Comparison of ENCODE assay signal across 30 mouse cellular contexts in the genomic region with DNA sequence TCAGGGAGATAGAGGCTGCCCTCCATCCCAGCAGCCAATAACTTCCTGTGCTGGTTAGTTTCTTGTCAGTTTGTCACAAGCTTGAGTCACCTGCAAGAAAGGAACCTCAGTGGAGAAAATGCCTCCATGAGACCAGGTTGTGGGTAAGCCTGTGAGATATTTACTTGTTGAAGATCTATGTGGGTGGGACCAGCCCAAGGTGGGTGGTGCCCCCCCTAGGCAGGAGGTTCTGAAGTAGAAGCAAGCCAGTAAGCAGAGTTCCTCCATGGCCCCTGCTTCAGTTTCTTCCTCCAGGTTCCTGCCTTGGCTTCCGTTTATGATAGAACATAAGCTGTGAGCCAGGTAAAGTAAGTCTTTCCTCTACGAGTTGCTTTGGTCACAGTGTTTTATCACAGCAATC. TPM values are rescaled to one million over a fixed set of nuclear protein-coding genes. Genes with fewer than 3 reads are reported as not detected.
A peak's percentile ranks its signal among the peaks of the same experiment; 100 is the strongest.
DNase-seq lines count a peak whose midpoint lies in the region; ATAC-seq and TF ChIP-seq lines count a peak whose summit lies in the region.
"Had no signal": no experiment of that assay in that cellular context is flagged by ENCODE, and none has a peak within 500 bp of the region (broad histone marks: within the 10 kb centered on the region; RNA-seq: fewer than 3 reads in every experiment).

No protein-coding gene starts in this region.

- H3K4me2 ChIP-seq in kidney, embryonic 15.5 days: no peak overlapping the region
- no peak overlapping the region for H3K4me2 ChIP-seq in liver, postnatal 0 days (ENCODE audit: low read depth, low read length)
- no peak overlapping the region for H3K4me2 ChIP-seq in forebrain, embryonic 14.5 days (ENCODE audit: low read length)
- H3K4me2 ChIP-seq: embryonic facial prominence, embryonic 12.5 days; forebrain, embryonic 12.5 days; heart, embryonic 13.5 days; hindbrain, embryonic 12.5 days; limb, embryonic 13.5 days; lung, embryonic 15.5 days; stomach, embryonic 15.5 days had no signal

- H3K4me1 ChIP-seq in kidney, embryonic 15.5 days: peaks cover 45% of the 10 kb centered on the region
- peaks cover 41% of the 10 kb centered on the region for H3K4me1 ChIP-seq in liver, postnatal 0 days (ENCODE audit: insufficient read depth)
- H3K4me1 ChIP-seq in lung, adult 2 months (ENCODE audit: control insufficient read depth, insufficient read depth, low read length): peaks cover 21% of the 10 kb centered on the region
- H3K4me1 ChIP-seq in forebrain, embryonic 14.5 days (ENCODE audit: control insufficient read depth, insufficient read depth, low read length): peaks cover 9% of the 10 kb centered on the region

- TF ChIP-seq EP300 in liver, postnatal 0 days (IDR thresholded peaks at IDR 0.05; ENCODE audit: low read depth): no peak

- no peak overlapping the region for H3K9ac ChIP-seq in kidney, embryonic 15.5 days
- no peak overlapping the region for H3K9ac ChIP-seq in liver, postnatal 0 days (replicated peaks)
- H3K9ac ChIP-seq in forebrain, embryonic 14.5 days (ENCODE audit: low read length): no peak overlapping the region
- H3K9ac ChIP-seq: embryonic facial prominence, embryonic 12.5 days; forebrain, embryonic 12.5 days; heart, embryonic 13.5 days; hindbrain, embryonic 12.5 days; limb, embryonic 13.5 days; lung, embryonic 15.5 days; stomach, embryonic 15.5 days had no signal

- TF ChIP-seq CTCF in liver, postnatal 0 days (IDR thresholded peaks at IDR 0.05; ENCODE audit: low read depth): no peak
- TF ChIP-seq CTCF in lung, adult 2 months (IDR thresholded peaks at IDR 0.05; ENCODE audit: insufficient read depth, low read length): no peak

- 0 out of 2 replicates have a peak overlapping the region, but pooled peaks have one; percentile 15 for H3K27ac ChIP-seq in kidney, embryonic 15.5 days
- H3K27ac ChIP-seq in liver, postnatal 0 days (ENCODE audit: low read depth): peak overlapping the region; percentile 85
- no peak overlapping the region for H3K27ac ChIP-seq in forebrain, embryonic 14.5 days (ENCODE audit: low read depth, low read length)
- H3K27ac ChIP-seq: embryonic facial prominence, embryonic 12.5 days; forebrain, embryonic 12.5 days; heart, embryonic 13.5 days; hindbrain, embryonic 12.5 days; limb, embryonic 13.5 days; lung, embryonic 15.5 days; stomach, embryonic 15.5 days had no signal

- TF ChIP-seq POLR2A in lung, adult 2 months (IDR thresholded peaks at IDR 0.05; ENCODE audit: borderline replicate concordance, extremely low read depth, low read depth, low read length): no peak

- H3K4me3 ChIP-seq in kidney, embryonic 15.5 days (replicated peaks): no peak overlapping the region
- no peak overlapping the region for H3K4me3 ChIP-seq in liver, postnatal 0 days (ENCODE audit: low read depth, low read length)
- no peak overlapping the region for H3K4me3 ChIP-seq in lung, adult 2 months (replicated peaks; ENCODE audit: extremely low read depth, low read depth, low read length)
- H3K4me3 ChIP-seq in forebrain, embryonic 14.5 days (ENCODE audit: low read depth, low read length): no peak overlapping the region
- H3K4me3 ChIP-seq: embryonic facial prominence, embryonic 12.5 days; forebrain, embryonic 12.5 days; heart, embryonic 13.5 days; hindbrain, embryonic 12.5 days; limb, embryonic 13.5 days; lung, embryonic 15.5 days; myocyte; stomach, embryonic 15.5 days had no signal

- H3K27me3 ChIP-seq in kidney, embryonic 15.5 days: no peaks in the 10 kb centered on the region
- H3K27me3 ChIP-seq in liver, postnatal 0 days (ENCODE audit: insufficient read depth, low read length): no peaks in the 10 kb centered on the region
- H3K27me3 ChIP-seq in splenic B cell, adult 2 months (ENCODE audit: control insufficient read depth, insufficient read depth, low read length, poor library complexity, severe bottlenecking): no peaks in the 10 kb centered on the region
- H3K27me3 ChIP-seq in forebrain, embryonic 14.5 days (replicated peaks; ENCODE audit: control insufficient read depth, insufficient read depth, low read length): no peaks in the 10 kb centered on the region
- H3K27me3 ChIP-seq: embryonic facial prominence, embryonic 12.5 days; hindbrain, embryonic 12.5 days; limb, embryonic 13.5 days; lung, embryonic 15.5 days; stomach, embryonic 15.5 days had no signal

- H3K36me3 ChIP-seq in kidney, embryonic 15.5 days: no peaks in the 10 kb centered on the region; the same call in 1 of the 2 replicates
- no peaks in the 10 kb centered on the region for H3K36me3 ChIP-seq in liver, postnatal 0 days (replicated peaks; ENCODE audit: insufficient read depth, low read length)
- no peaks in the 10 kb centered on the region for H3K36me3 ChIP-seq in splenic B cell, adult 2 months (ENCODE audit: control insufficient read depth, insufficient read depth, low read length, poor library complexity, severe bottlenecking)
- H3K36me3 ChIP-seq in forebrain, embryonic 14.5 days (ENCODE audit: control insufficient read depth, insufficient read depth, low read length): peaks cover under 1% of the 10 kb centered on the region
- H3K36me3 ChIP-seq: stomach, embryonic 15.5 days had no signal

- 64% methylated on average over 2 of the region's 2 CpGs for WGBS in kidney, embryonic 15.5 days
- WGBS in liver, postnatal 0 days (ENCODE audit: insufficient replicate concordance): 26% methylated on average over 2 of the region's 2 CpGs
- 65% methylated on average over 2 of the region's 2 CpGs for WGBS in lung, adult 2 months
- WGBS in forebrain, embryonic 14.5 days: 70% methylated on average over 2 of the region's 2 CpGs

- no peak for ATAC-seq in kidney, embryonic 15.5 days (replicated peaks; ENCODE audit: low FRiP score)
- no peak for ATAC-seq in liver, postnatal 0 days
- ATAC-seq in forebrain, embryonic 14.5 days: no peak
- ATAC-seq: activated CD4-positive, CD25-positive, alpha-beta regulatory T cell, adult 4 months; inflammation-experienced regulatory T-cells, adult 6 months had no signal

- no peaks in the 10 kb centered on the region for H3K9me3 ChIP-seq in kidney, embryonic 15.5 days (replicated peaks)
- no peaks in the 10 kb centered on the region for H3K9me3 ChIP-seq in liver, postnatal 0 days (ENCODE audit: low read length)
- H3K9me3 ChIP-seq in forebrain, embryonic 14.5 days (replicated peaks; ENCODE audit: control insufficient read depth, low read length): no peaks in the 10 kb centered on the region
- H3K9me3 ChIP-seq: embryonic facial prominence, embryonic 12.5 days; forebrain, embryonic 12.5 days; heart, embryonic 13.5 days; hindbrain, embryonic 12.5 days; limb, embryonic 13.5 days; lung, embryonic 15.5 days; stomach, embryonic 15.5 days had no signal

- no peak for DNase-seq in kidney, postnatal 36 days
- peak; percentile 7 for DNase-seq in thymus, postnatal 0 days (ENCODE audit: low spot score)
- DNase-seq in thymus, postnatal 25 days: no peak
- no peak for DNase-seq in liver, postnatal 0 days
- DNase-seq in splenic B cell, adult 2 months (ENCODE audit: low read depth, low spot score): peak; percentile 61
- no peak for DNase-seq in lung, adult 2 months
- DNase-seq in forebrain, embryonic 14.5 days (ENCODE audit: low spot score): no peak
- DNase-seq: adrenal gland, adult 8-10 months; cerebellum, adult 18-20 months; cerebellum, postnatal 14 days; gastrocnemius, postnatal 10 days; heart, adult 18-20 months; heart, postnatal 14 days; kidney, adult 9 months; layer of hippocampus, adult 9-11 months; midbrain, embryonic 14.5 days; right cerebral cortex, adult 18-20 months had no signal

RNA-seq across cellular contexts. Expression of gene Zbtb39, which starts 3.1 kb away (rescaled TPM):
- 3.9 TPM in 2 replicates for polyA plus RNA-seq in kidney, embryonic 15.5 days (2015; fragmentation: Nextera tagmentation; extraction: Ambion mirVana)
- 1.3 and 1.7 TPM in 2 replicates for polyA plus RNA-seq in thymus, postnatal 0 days (2015; fragmentation: Nextera tagmentation; extraction: Ambion mirVana)
- 1.0 and 1.1 TPM in 2 replicates for polyA plus RNA-seq in liver, postnatal 0 days (2015; fragmentation: Nextera tagmentation; extraction: Ambion mirVana)
- polyA plus RNA-seq in lung, adult 2 months (2012; rRNA removed): 8.7 and 10.5 TPM in 2 replicates
- 4.5 and 5.0 TPM in 2 replicates for polyA plus RNA-seq in forebrain, embryonic 14.5 days (2014; fragmentation: Nextera tagmentation; extraction: Ambion mirVana)

RNA-seq across cellular contexts. Expression of gene Tac2, which starts 12.0 kb away (rescaled TPM):
- polyA plus RNA-seq in kidney, embryonic 15.5 days (2015; fragmentation: Nextera tagmentation; extraction: Ambion mirVana): 2.2 and 2.3 TPM in 2 replicates
- polyA plus RNA-seq in thymus, postnatal 0 days (2015; fragmentation: Nextera tagmentation; extraction: Ambion mirVana): 3.1 and 3.9 TPM in 2 replicates
- polyA plus RNA-seq in liver, postnatal 0 days (2015; fragmentation: Nextera tagmentation; extraction: Ambion mirVana): 1.9 and 2.3 TPM in 2 replicates
- polyA plus RNA-seq in lung, adult 2 months (2012; rRNA removed): not detected in 2 replicates
- 2.6 and 5.6 TPM in 2 replicates for polyA plus RNA-seq in forebrain, embryonic 14.5 days (2014; fragmentation: Nextera tagmentation; extraction: Ambion mirVana)
- polyA plus RNA-seq: activated CD4-positive, CD25-positive, alpha-beta regulatory T cell, adult 4 months; C2C12; forebrain, embryonic 12.5 days; hindbrain, embryonic 12.5 days; inflammation-experienced regulatory T-cells, adult 6 months; lung, embryonic 15.5 days; midbrain, embryonic 14.5 days had no signal

RNA-seq across cellular contexts. Expression of gene Gpr182, which starts 15.3 kb away (rescaled TPM):
- polyA plus RNA-seq in kidney, embryonic 15.5 days (2015; fragmentation: Nextera tagmentation; extraction: Ambion mirVana): 7.5 and 8.3 TPM in 2 replicates
- polyA plus RNA-seq in thymus, postnatal 0 days (2015; fragmentation: Nextera tagmentation; extraction: Ambion mirVana): 0.90 and 1.1 TPM in 2 replicates
- polyA plus RNA-seq in liver, postnatal 0 days (2015; fragmentation: Nextera tagmentation; extraction: Ambion mirVana): 16.1 and 17.3 TPM in 2 replicates
- polyA plus RNA-seq in lung, adult 2 months (2012; rRNA removed): 31.1 and 51.3 TPM in 2 replicates
- 0.30 and 0.78 TPM in 2 replicates for polyA plus RNA-seq in forebrain, embryonic 14.5 days (2014; fragmentation: Nextera tagmentation; extraction: Ambion mirVana)

RNA-seq across cellular contexts. Expression of gene Rdh1, which starts 23.3 kb away (rescaled TPM):
- polyA plus RNA-seq in kidney, embryonic 15.5 days (2015; fragmentation: Nextera tagmentation; extraction: Ambion mirVana): 0.12 and 0.14 TPM in 2 replicates
- 0.03 TPM in 1 of 2 replicates, not detected in the other for polyA plus RNA-seq in thymus, postnatal 0 days (2015; fragmentation: Nextera tagmentation; extraction: Ambion mirVana)
- polyA plus RNA-seq in liver, postnatal 0 days (2015; fragmentation: Nextera tagmentation; extraction: Ambion mirVana): 0.20 TPM in 2 replicates
- polyA plus RNA-seq in lung, adult 2 months (2012; rRNA removed): 0.05 and 0.11 TPM in 2 replicates
- polyA plus RNA-seq in forebrain, embryonic 14.5 days (2014; fragmentation: Nextera tagmentation; extraction: Ambion mirVana): 0.05 TPM in 1 of 2 replicates, not detected in the other
- polyA plus RNA-seq: embryonic facial prominence, embryonic 12.5 days; forebrain, embryonic 12.5 days; heart, embryonic 13.5 days; hindbrain, embryonic 12.5 days; limb, embryonic 13.5 days; lung, embryonic 15.5 days; midbrain, embryonic 14.5 days; neural tube, embryonic 14.5 days had no signal

RNA-seq across cellular contexts. Expression of gene Rdh16f1, which starts 23.3 kb away (rescaled TPM):
- polyA plus RNA-seq in kidney, embryonic 15.5 days (2015; fragmentation: Nextera tagmentation; extraction: Ambion mirVana): 0.34 TPM in 1 of 2 replicates, not detected in the other
- polyA plus RNA-seq in thymus, postnatal 0 days (2015; fragmentation: Nextera tagmentation; extraction: Ambion mirVana): 0.09 TPM in 1 of 2 replicates, not detected in the other
- 0.69 TPM in 1 of 2 replicates, not detected in the other for polyA plus RNA-seq in liver, postnatal 0 days (2015; fragmentation: Nextera tagmentation; extraction: Ambion mirVana)
- 0.07 and 0.14 TPM in 2 replicates for polyA plus RNA-seq in lung, adult 2 months (2012; rRNA removed)
- polyA plus RNA-seq in forebrain, embryonic 14.5 days (2014; fragmentation: Nextera tagmentation; extraction: Ambion mirVana): not detected in 2 replicates
- polyA plus RNA-seq: C2C12; embryonic facial prominence, embryonic 12.5 days; forebrain, embryonic 12.5 days; heart, embryonic 13.5 days; hindbrain, embryonic 12.5 days; limb, embryonic 13.5 days; midbrain, embryonic 14.5 days; stomach, embryonic 15.5 days had no signal

Comparison
In these comparisons a context has a peak if more than half of its experiments do, and no peak if none do; other contexts are left out.
1. DNase-seq: peak in thymus, postnatal 0 days (single experiment) and splenic B cell, adult 2 months (single experiment); none in kidney, postnatal 36 days (0 of 2), thymus, postnatal 25 days (single experiment), liver, postnatal 0 days (single experiment), lung, adult 2 months (single experiment) and forebrain, embryonic 14.5 days (single experiment).